Mouse (Mus musculus): ENCODE measurements around the gene Gm42791. TPM values are rescaled to one million over a fixed set of nuclear protein-coding genes. Genes with fewer than 3 reads are reported as not detected.

The Gm42791 gene
- polyA plus RNA-seq, 1 experiment from 2014 or later, result 2.1 TPM

DNA sequence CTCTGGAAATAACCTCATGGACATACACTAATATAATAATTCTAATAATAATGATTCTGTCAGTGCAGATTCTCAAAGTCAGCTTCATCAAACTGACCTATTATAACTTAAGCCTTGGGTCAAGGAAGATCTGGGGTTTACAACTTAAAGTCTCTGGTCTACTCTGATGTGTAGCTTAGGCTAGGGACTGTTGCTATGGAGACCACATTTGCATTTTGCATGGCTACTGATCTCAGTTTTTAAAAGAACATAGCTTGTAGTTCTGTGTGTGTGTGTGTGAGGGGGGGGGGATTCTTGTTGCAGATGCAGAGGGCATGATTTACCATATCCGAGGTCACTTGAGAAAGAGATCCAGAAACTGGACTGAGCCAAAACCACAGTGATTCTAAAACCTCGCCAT, 49.2 kb downstream of the Gm42791 start:
- no peak overlapping the region for H3K9ac ChIP-seq
- H3K4me2 ChIP-seq, result no peak overlapping the region
- no peaks in the 10 kb centered on the region for H3K9me3 ChIP-seq
- H3K27ac ChIP-seq (replicated peaks), result no peak overlapping the region
- H3K27me3 ChIP-seq, result no peaks in the 10 kb centered on the region
- WGBS, result 59% methylated on average over 2 of the region's 2 CpGs
- no peak for ATAC-seq (ENCODE audit: low FRiP score, low read depth)
- peaks cover 6% of the 10 kb centered on the region; the same call in 1 of the 2 replicates for H3K4me1 ChIP-seq (replicated peaks)
- H3K36me3 ChIP-seq, result no peaks in the 10 kb centered on the region
- no peak overlapping the region for H3K4me3 ChIP-seq

DNA sequence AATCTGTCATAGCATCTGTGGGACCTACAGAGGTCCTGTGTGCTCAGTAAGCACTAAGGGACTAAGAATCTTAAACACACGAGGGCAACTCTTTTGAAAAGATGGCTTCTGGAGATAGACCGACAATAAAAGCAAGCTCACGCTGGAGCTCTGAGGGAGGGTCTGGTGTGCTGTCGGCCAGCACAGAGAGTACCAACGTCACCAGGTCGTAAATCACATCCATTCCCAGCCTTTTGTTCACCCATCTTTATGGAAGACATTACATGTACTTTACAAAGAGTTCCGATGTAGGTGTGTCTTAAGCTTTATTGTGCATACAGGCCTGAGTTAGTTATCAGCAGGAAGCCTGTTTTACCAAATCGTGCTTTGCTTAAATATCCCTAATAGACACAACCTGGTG, 50.9 kb downstream of the Gm42791 start:
- ATAC-seq (ENCODE audit: low FRiP score, low read depth), result no peak
- no peak overlapping the region for H3K9ac ChIP-seq
- no peak overlapping the region for H3K27ac ChIP-seq (replicated peaks)

DNA sequence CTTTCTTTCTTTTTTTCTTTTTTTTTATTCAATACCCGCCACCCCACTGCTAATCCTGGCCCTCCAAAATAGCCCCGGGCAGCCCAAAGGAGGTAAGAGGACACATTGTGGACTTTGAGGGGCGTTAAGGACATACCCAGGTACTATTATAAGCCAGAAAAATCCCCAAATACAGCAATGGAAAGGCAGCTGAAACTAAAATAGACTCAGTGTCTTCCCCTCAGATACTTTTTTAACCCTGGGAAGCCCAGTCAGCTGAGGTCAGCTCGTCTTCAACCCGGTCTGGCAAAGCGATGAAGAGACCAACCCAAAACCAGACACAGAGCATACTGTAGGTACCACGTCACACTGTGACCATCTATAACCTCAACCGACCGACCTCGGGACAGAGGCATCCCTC, 51.5 kb downstream of the Gm42791 start:
- Histone ChIP-seq H3K4me3 (no peak overlapping the region), H3K4me2 (no peak overlapping the region), H3K9ac (no peak overlapping the region), H3K27me3 (no peaks in the 10 kb centered on the region), H3K4me1 (replicated peaks) (peaks cover 6% of the 10 kb centered on the region; the same call in 1 of the 2 replicates), H3K9me3 (no peaks in the 10 kb centered on the region), H3K36me3 (no peaks in the 10 kb centered on the region), H3K27ac (replicated peaks) (no peak overlapping the region)
- no peak for ATAC-seq (ENCODE audit: low FRiP score, low read depth)
- WGBS, result 64% methylated on average over 10 of the region's 10 CpGs

More for the DNA sequence above, 50.9 kb downstream of the Gm42791 start:
- H3K4me1 ChIP-seq (replicated peaks), result peaks cover 6% of the 10 kb centered on the region; the same call in 1 of the 2 replicates
- H3K4me3 ChIP-seq, result no peak overlapping the region
- no peaks in the 10 kb centered on the region for H3K36me3 ChIP-seq
- no peak overlapping the region for H3K4me2 ChIP-seq
- H3K9me3 ChIP-seq, result no peaks in the 10 kb centered on the region
- 46% methylated on average over 8 of the region's 8 CpGs for WGBS
- no peaks in the 10 kb centered on the region for H3K27me3 ChIP-seq

GRCm38 (mm10) chr5:148942957-148943356, 52.0 kb downstream of the Gm42791 start:
- Histone ChIP-seq H3K9me3 (no peaks in the 10 kb centered on the region), H3K4me1 (replicated peaks) (peaks cover 6% of the 10 kb centered on the region; the same call in 1 of the 2 replicates), H3K4me3 (no peak overlapping the region), H3K27ac (replicated peaks) (no peak overlapping the region), H3K36me3 (no peaks in the 10 kb centered on the region), H3K4me2 (no peak overlapping the region), H3K27me3 (no peaks in the 10 kb centered on the region), H3K9ac (no peak overlapping the region)
- ATAC-seq (ENCODE audit: low FRiP score, low read depth), result no peak
- 45% methylated on average over 11 of the region's 11 CpGs for WGBS

DNA sequence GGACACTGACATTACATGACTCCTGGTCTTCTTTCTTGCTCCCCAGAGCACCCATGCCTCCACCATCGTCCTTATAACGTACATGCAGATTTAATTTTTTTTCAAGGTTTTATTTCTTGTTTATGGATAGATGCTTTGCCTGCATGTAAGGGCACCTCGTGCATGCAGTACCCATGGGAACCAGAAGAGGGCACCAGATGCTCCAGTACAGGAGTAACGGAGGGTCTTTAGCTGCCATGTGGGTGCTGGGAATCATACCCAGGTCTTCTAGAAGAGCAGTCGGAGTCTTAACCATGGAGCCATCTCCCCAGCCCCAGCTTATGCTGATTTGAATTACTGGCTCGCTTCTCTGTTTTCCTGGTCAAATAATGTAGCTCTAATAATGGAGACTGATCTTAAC, 52.6 kb downstream of the Gm42791 start:
- H3K36me3 ChIP-seq, result no peaks in the 10 kb centered on the region
- H3K4me2 ChIP-seq, result no peak overlapping the region
- 94% methylated on average over 6 of the region's 6 CpGs for WGBS
- H3K9ac ChIP-seq, result no peak overlapping the region
- H3K9me3 ChIP-seq, result no peaks in the 10 kb centered on the region
- H3K4me3 ChIP-seq, result no peak overlapping the region
- peaks cover 6% of the 10 kb centered on the region; the same call in 1 of the 2 replicates for H3K4me1 ChIP-seq (replicated peaks)
- H3K27me3 ChIP-seq, result no peaks in the 10 kb centered on the region
- no peak for ATAC-seq (ENCODE audit: low FRiP score, low read depth)
- H3K27ac ChIP-seq (replicated peaks), result no peak overlapping the region

GRCm38 (mm10) chr5:148941867-148942266, 53.1 kb downstream of the Gm42791 start:
- Histone ChIP-seq H3K4me2 (no peak overlapping the region), H3K9ac (no peak overlapping the region), H3K4me3 (no peak overlapping the region), H3K4me1 (replicated peaks) (peaks cover 6% of the 10 kb centered on the region; the same call in 1 of the 2 replicates), H3K27ac (replicated peaks) (no peak overlapping the region), H3K27me3 (no peaks in the 10 kb centered on the region), H3K36me3 (no peaks in the 10 kb centered on the region), H3K9me3 (no peaks in the 10 kb centered on the region)
- 64% methylated on average over 10 of the region's 10 CpGs for WGBS
- 0 out of 2 replicates have a peak, but pooled peaks have one; percentile 47 for ATAC-seq (ENCODE audit: low FRiP score, low read depth)

- Histone ChIP-seq H3K9ac (no peak overlapping the region), H3K27me3 (no peaks in the 10 kb centered on the region), H3K4me2 (no peak overlapping the region), H3K4me3 (no peak overlapping the region), H3K4me1 (replicated peaks) (peaks cover 6% of the 10 kb centered on the region; the same call in 1 of the 2 replicates), H3K36me3 (no peaks in the 10 kb centered on the region), H3K27ac (replicated peaks) (no peak overlapping the region), H3K9me3 (no peaks in the 10 kb centered on the region)
- 73% methylated on average over 11 of the region's 11 CpGs for WGBS
- no peak for ATAC-seq (ENCODE audit: low FRiP score, low read depth)
Measured at GRCm38 (mm10) chr5:148939948-148940382, 55.0 kb downstream of the Gm42791 start.

DNA sequence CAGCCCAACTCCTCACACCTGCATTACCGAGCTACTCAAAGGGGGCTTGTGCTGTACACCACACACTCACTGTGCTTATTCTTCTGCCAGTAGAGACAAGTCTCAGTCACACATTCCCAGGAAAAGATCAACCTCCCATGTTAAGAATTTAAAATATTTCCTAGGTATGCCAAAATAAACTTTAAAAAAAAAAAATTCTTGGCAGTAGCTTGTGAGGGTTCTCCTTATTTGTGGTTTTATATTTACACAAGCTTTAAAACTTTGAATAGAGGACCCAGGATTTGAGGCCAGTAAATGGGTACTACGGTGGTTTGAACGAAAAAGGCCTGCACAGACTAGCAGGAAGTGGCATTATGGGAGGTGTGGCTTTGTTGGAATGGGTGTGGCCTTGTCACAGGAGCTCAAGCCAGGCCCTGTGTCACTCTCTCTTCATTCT, 58.4 kb downstream of the Gm42791 start:
- no peaks in the 10 kb centered on the region for H3K36me3 ChIP-seq
- ATAC-seq (ENCODE audit: low FRiP score, low read depth), result no peak
- no peak overlapping the region for H3K4me2 ChIP-seq
- WGBS, result 94% methylated on average over 3 of the region's 3 CpGs
- no peaks in the 10 kb centered on the region for H3K4me1 ChIP-seq (replicated peaks)
- no peak overlapping the region for H3K27ac ChIP-seq (replicated peaks)
- H3K9ac ChIP-seq, result no peak overlapping the region
- H3K27me3 ChIP-seq, result no peaks in the 10 kb centered on the region
- no peaks in the 10 kb centered on the region for H3K9me3 ChIP-seq
- H3K4me3 ChIP-seq, result no peak overlapping the region

DNA sequence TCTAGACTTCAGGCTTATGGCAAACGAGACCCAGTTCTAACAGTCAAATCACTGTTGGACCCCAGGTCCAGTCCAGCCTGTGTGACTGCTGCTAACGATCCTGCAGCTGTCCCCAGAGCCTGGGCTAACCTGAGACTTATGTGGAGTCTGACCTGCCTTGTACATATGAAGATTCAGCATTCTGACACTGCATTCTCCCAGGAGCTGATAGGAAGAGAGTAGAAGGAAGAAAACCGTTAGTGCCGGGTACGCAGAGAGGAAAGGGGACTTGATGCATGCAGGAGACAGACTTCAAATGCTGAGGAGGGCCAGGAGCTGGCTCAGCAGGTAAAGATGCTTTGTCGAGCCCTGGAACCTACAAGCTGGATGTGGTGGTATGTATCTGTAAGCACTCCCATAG, 59.1 kb downstream of the Gm42791 start:
- no peak overlapping the region for H3K9ac ChIP-seq
- no peaks in the 10 kb centered on the region for H3K4me1 ChIP-seq (replicated peaks)
- no peaks in the 10 kb centered on the region for H3K9me3 ChIP-seq
- 90% methylated on average over 6 of the region's 6 CpGs for WGBS
- H3K4me2 ChIP-seq, result no peak overlapping the region
- no peak overlapping the region for H3K27ac ChIP-seq (replicated peaks)
- H3K4me3 ChIP-seq, result no peak overlapping the region
- no peaks in the 10 kb centered on the region for H3K36me3 ChIP-seq
- ATAC-seq (ENCODE audit: low FRiP score, low read depth), result no peak
- no peaks in the 10 kb centered on the region for H3K27me3 ChIP-seq

DNA sequence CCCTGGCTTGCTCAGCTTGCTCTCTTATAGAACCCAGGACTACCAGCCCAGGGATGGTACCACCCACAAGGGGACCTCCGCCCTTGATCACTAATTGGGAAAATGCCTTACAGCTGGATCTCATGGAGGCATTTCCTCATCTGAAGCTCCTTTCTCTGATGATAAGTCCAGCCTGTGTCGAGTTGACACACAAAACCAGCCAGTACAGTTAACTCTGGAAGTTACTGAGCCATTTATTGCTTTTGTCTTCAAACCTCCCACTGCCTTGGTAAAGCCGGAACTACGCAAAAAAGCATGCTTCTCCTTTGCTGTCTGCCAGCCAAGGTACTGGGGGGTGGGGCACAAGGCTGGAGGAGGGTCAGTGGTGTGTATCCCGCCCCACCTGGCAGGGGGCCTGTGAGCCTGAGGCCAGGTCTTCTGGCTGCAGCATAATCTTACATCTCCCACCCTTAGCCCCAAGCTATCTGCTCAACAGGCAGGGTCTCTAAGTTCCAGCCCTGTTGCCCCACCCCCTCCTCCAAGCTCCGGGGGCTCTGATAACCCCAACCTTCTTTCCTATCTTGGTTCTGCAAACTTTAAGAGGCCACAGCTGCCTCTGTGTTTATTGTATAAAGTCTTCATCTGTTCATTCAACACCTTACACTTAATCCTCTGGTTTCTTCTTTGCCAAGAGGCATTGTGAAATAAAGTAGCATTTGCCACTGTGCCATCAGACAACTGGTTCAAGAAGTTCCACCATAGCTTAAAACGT, 59.7 kb downstream of the Gm42791 start:
- Histone ChIP-seq H3K27me3 (no peaks in the 10 kb centered on the region), H3K9ac (no peak overlapping the region), H3K4me2 (no peak overlapping the region), H3K9me3 (no peaks in the 10 kb centered on the region), H3K36me3 (no peaks in the 10 kb centered on the region), H3K4me1 (replicated peaks) (no peaks in the 10 kb centered on the region), H3K4me3 (no peak overlapping the region), H3K27ac (replicated peaks) (no peak overlapping the region)
- WGBS, result 56% methylated on average over 7 of the region's 7 CpGs
- no peak for ATAC-seq (ENCODE audit: low FRiP score, low read depth)

DNA sequence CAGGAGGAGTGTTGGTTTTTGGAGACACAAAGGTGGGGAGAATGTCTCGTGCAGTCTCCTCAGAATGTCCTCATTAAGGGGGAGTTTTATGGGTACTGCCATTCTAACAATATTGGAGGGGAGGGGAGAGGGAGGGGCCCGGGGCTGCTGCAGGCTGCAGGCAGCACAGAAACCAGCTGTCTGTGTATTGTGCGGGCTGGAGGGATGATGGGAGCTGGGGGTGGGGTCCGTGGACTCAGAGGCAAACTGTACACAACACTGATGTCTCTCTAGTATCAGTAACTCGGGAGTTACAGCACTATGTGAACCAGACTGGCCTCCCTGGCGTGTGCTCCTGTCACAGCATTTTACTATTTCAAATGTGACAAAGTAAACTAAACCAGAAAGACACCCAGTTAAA, 60.5 kb downstream of the Gm42791 start:
- no peak overlapping the region for H3K4me3 ChIP-seq
- no peak overlapping the region for H3K9ac ChIP-seq
- H3K4me1 ChIP-seq (replicated peaks), result no peaks in the 10 kb centered on the region
- no peak overlapping the region for H3K27ac ChIP-seq (replicated peaks)
- no peaks in the 10 kb centered on the region for H3K36me3 ChIP-seq
- no peak overlapping the region for H3K4me2 ChIP-seq
- H3K9me3 ChIP-seq, result no peaks in the 10 kb centered on the region
- no peaks in the 10 kb centered on the region for H3K27me3 ChIP-seq
- 41% methylated on average over 6 of the region's 6 CpGs for WGBS
- no peak for ATAC-seq (ENCODE audit: low FRiP score, low read depth)

DNA sequence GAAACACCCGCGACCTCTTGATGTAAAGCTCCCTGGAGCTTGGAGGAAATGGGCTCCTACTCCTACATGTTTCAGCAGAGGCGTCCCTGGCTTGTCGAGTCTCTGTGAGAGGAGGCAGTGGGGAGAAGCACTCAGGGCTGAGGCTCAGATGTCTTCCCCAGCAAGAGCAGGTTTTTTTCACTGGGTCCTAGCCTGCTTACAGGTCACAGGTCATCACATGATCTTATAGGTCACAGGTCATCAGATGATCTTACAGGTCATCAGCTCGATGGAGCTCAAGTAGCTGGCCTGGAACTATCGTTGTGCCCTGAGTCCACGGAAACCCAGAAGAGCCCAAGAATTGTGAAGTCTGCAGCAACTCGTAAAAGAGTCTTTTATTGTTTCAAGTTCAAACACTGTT, 61.2 kb downstream of the Gm42791 start:
- H3K4me2 ChIP-seq, result no peak overlapping the region
- no peaks in the 10 kb centered on the region for H3K9me3 ChIP-seq
- peaks cover 5% of the 10 kb centered on the region for H3K4me1 ChIP-seq (replicated peaks)
- H3K27me3 ChIP-seq, result no peaks in the 10 kb centered on the region
- ATAC-seq (ENCODE audit: low FRiP score, low read depth), result no peak
- H3K4me3 ChIP-seq, result no peak overlapping the region
- 70% methylated on average over 8 of the region's 8 CpGs for WGBS
- H3K27ac ChIP-seq (replicated peaks), result no peak overlapping the region
- H3K9ac ChIP-seq, result no peak overlapping the region
- no peaks in the 10 kb centered on the region for H3K36me3 ChIP-seq

DNA sequence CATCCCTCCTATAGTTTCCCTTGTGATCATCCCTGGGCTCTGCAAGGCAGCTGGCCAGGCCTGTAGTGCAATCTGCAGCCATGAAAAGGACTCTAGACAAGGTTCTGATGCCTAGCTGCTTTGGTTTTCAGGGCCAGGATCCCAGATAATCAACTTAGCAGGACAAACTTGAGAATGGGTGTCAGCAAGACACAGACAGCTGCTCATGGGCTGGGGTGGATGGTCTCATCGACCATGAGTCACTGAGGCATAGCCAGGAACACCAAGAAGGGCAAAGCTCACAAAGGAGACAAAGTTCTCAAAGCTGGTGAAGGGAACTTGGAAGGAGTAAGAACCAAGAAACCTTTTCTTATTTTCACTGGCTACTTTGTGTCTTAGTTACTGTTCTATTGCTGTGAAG, 63.6 kb downstream of the Gm42791 start:
- Histone ChIP-seq H3K27me3 (no peaks in the 10 kb centered on the region), H3K9ac (no peak overlapping the region), H3K4me2 (no peak overlapping the region), H3K36me3 (no peaks in the 10 kb centered on the region), H3K4me3 (no peak overlapping the region), H3K27ac (replicated peaks) (no peak overlapping the region), H3K4me1 (replicated peaks) (peaks cover 17% of the 10 kb centered on the region), H3K9me3 (no peaks in the 10 kb centered on the region)
- WGBS, result 85% methylated on average over 1 of the region's 1 CpGs
- no peak for ATAC-seq (ENCODE audit: low FRiP score, low read depth)

Measured in hindbrain, embryonic 15.5 days (tissue).